Mouse (Mus musculus) lung, embryonic 16.5 days (tissue): ENCODE measurements around the gene Med23. TPM values are rescaled to one million over a fixed set of nuclear protein-coding genes. Genes with fewer than 3 reads are reported as not detected.

ENCODE experiments used
- ATAC-seq: fragments of 200-750 bp; cut with Nextera tagmentation; 2 replicates; pipeline ENCODE4 v1.8.0; 2017; ENCODE audit warnings: low read depth, mild to moderate bottlenecking, moderate library complexity
- H3K27ac ChIP-seq: fragments of 300-500 bp; sonication (generic); 2 replicates; pipeline ENCODE4 v1.5.1; 2014; ENCODE audit warnings: mild to moderate bottlenecking, control low read depth, low read length
- H3K27me3 ChIP-seq: fragments of 300-500 bp; sonication (generic); 2 replicates; pipeline ENCODE4 v1.6.1; 2014; ENCODE audit warnings: low read depth, low read length, mixed read lengths; ENCODE audit not compliant: control insufficient read depth, insufficient read depth
- H3K36me3 ChIP-seq: fragments of 300-500 bp; sonication (generic); 2 replicates; pipeline ENCODE4 v1.6.1; 2014; ENCODE audit warnings: low read length; ENCODE audit not compliant: control insufficient read depth, insufficient read depth
- H3K4me1 ChIP-seq: fragments of 300-500 bp; sonication (generic); replicated peaks from 2 replicates; pipeline ENCODE4 v1.6.1; 2014; ENCODE audit warnings: low read length, mixed read lengths; ENCODE audit not compliant: control insufficient read depth, insufficient read depth
- H3K4me2 ChIP-seq: fragments of 300-500 bp; sonication (generic); 2 replicates; pipeline ENCODE4 v1.6.1; 2014; ENCODE audit warnings: low read depth, low read length, control low read depth
- H3K4me3 ChIP-seq: fragments of 300-500 bp; sonication (generic); 2 replicates; pipeline ENCODE4 v1.5.1; 2014; ENCODE audit warnings: mild to moderate bottlenecking, low read length, control low read depth
- H3K9ac ChIP-seq: fragments of 300-500 bp; sonication (generic); 2 replicates; pipeline ENCODE4 v1.6.1; 2014; ENCODE audit warnings: low read length, control low read depth
- H3K9me3 ChIP-seq: fragments of 300-500 bp; sonication (generic); 2 replicates; pipeline ENCODE4 v1.6.1; 2016; ENCODE audit warnings: low read length; ENCODE audit not compliant: control insufficient read depth
- WGBS: fragments of 180-500 bp; shearing (Covaris S2); extraction: QIAGEN DNeasy Blood & Tissue Kit; methylation state at CpG from one replicate; pipeline ENCODE4 v1.1.7; 2014; 5-methylcytosine and 5-hydroxymethylcytosine counted together
- polyA plus RNA-seq: library from polyadenylated mRNA; unstranded; fragments of >200 nt; fragmentation: Nextera tagmentation; extraction: Ambion mirVana; gene quantifications from 2 replicates; pipeline ENCODE4 v1.2.1, GENCODE M21; 2015

Gene Med23
- polyA plus RNA-seq, result 20.8 and 21.9 TPM in 2 replicates

GRCm38 (mm10) chr10:24869760-24870290 is at the start of gene Med23:
TSS of gene Med23 (plus strand) at chr10:24869986.
- Histone ChIP-seq H3K36me3 (peaks cover 9% of the 10 kb centered on the region), H3K27ac (peak within 1 kb of the TSS; percentile 55), H3K4me1 (peaks cover 3% of the 10 kb centered on the region; the same call in 1 of the 2 replicates), H3K9me3 (no peaks in the 10 kb centered on the region), H3K9ac (peak within 1 kb of the TSS; percentile 98), H3K4me2 (peak within 1 kb of the TSS; percentile 70), H3K4me3 (peak within 1 kb of the TSS; percentile 97), H3K27me3 (no peaks in the 10 kb centered on the region)
- under 1% methylated on average over 36 of the region's 36 CpGs for WGBS
- ATAC-seq, result peak; percentile 99

DNA sequence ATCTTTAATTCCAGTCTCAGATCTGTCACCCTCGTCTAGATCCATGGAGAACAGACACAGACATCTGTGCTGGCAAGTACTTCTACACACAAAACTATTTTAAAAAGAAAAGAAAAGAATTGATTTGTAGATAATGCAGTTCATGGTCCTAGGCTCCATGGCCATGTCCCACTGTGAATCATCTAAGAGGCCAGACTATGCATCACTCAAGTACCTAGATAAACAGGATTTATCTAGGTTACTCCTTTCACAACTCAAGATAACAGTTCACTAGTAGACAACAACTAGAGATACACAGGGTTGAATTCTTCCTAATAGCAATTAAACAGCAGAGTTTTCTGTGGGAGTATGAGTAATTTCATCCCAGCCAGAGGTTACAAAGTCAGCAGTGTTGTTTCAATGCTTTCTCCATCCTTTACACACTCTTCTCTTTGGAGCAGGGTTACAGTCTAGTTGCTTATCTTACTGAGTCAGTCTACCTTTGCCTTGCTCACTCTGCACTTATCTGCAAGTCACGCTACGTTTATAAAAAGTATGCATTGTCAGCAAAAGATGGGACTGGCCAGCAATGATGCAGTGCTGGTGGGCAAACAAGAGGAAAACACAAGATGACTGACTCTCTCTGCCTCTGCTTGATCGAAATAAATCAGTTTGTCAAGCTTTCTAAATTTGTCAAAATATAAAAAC is 47.7 kb upstream of the Med23 start:
- Histone ChIP-seq H3K9me3 (no peaks in the 10 kb centered on the region), H3K4me3 (no peak overlapping the region), H3K9ac (no peak overlapping the region), H3K4me1 (peaks cover 4% of the 10 kb centered on the region), H3K4me2 (no peak overlapping the region), H3K27me3 (no peaks in the 10 kb centered on the region), H3K36me3 (no peaks in the 10 kb centered on the region), H3K27ac (no peak overlapping the region)
- 58% methylated on average over 4 of the region's 4 CpGs for WGBS
- ATAC-seq, result no peak

- Histone ChIP-seq H3K27ac (no peak overlapping the region), H3K9ac (no peak overlapping the region), H3K27me3 (no peaks in the 10 kb centered on the region), H3K4me2 (no peak overlapping the region), H3K4me1 (peaks cover 4% of the 10 kb centered on the region), H3K36me3 (no peaks in the 10 kb centered on the region), H3K9me3 (no peaks in the 10 kb centered on the region), H3K4me3 (no peak overlapping the region)
- WGBS, result 56% methylated on average over 1 of the region's 1 CpGs
- ATAC-seq, result no peak
Observed at GRCm38 (mm10) chr10:24822842-24823241, 46.9 kb upstream of the Med23 start.

- Histone ChIP-seq H3K4me3 (no peak overlapping the region), H3K27me3 (no peaks in the 10 kb centered on the region), H3K4me2 (peak overlapping the region; percentile 32; the same call in 1 of the 2 replicates), H3K9ac (no peak overlapping the region), H3K36me3 (no peaks in the 10 kb centered on the region), H3K4me1 (peaks cover 4% of the 10 kb centered on the region), H3K27ac (no peak overlapping the region), H3K9me3 (no peaks in the 10 kb centered on the region)
- ATAC-seq, result no peak
- 17% methylated on average over 1 of the region's 1 CpGs for WGBS
Observed at GRCm38 (mm10) chr10:24823265-24823664, 46.5 kb upstream of the Med23 start.

GRCm38 (mm10) chr10:24823697-24824535 is 45.9 kb upstream of the Med23 start:
- Histone ChIP-seq H3K4me2 (peak overlapping the region; percentile 32; the same call in 1 of the 2 replicates), H3K4me3 (no peak overlapping the region), H3K4me1 (peaks cover 4% of the 10 kb centered on the region), H3K27me3 (no peaks in the 10 kb centered on the region), H3K27ac (no peak overlapping the region), H3K36me3 (no peaks in the 10 kb centered on the region), H3K9ac (no peak overlapping the region), H3K9me3 (no peaks in the 10 kb centered on the region)
- 60% methylated on average over 16 of the region's 16 CpGs for WGBS
- ATAC-seq, result peak; percentile 41; the same call in 1 of the 2 replicates

- H3K36me3 ChIP-seq, result no peaks in the 10 kb centered on the region
- 81% methylated on average over 8 of the region's 8 CpGs for WGBS
- H3K9me3 ChIP-seq, result no peaks in the 10 kb centered on the region
- peaks cover 4% of the 10 kb centered on the region for H3K4me1 ChIP-seq
- H3K27ac ChIP-seq, result no peak overlapping the region
- ATAC-seq, result no peak
- H3K4me3 ChIP-seq, result no peak overlapping the region
- no peaks in the 10 kb centered on the region for H3K27me3 ChIP-seq
- H3K9ac ChIP-seq, result no peak overlapping the region
- no peak overlapping the region for H3K4me2 ChIP-seq
Observed at GRCm38 (mm10) chr10:24824621-24825020, 45.2 kb upstream of the Med23 start.

GRCm38 (mm10) chr10:24825456-24826081 is 44.2 kb upstream of the Med23 start:
- WGBS, result 79% methylated on average over 7 of the region's 7 CpGs
- Histone ChIP-seq H3K27ac (no peak overlapping the region), H3K4me2 (no peak overlapping the region), H3K9ac (no peak overlapping the region), H3K36me3 (no peaks in the 10 kb centered on the region), H3K4me3 (no peak overlapping the region), H3K4me1 (peaks cover 4% of the 10 kb centered on the region), H3K27me3 (no peaks in the 10 kb centered on the region), H3K9me3 (no peaks in the 10 kb centered on the region)
- no peak for ATAC-seq

- no peak for ATAC-seq
- Histone ChIP-seq H3K4me1 (peaks cover 4% of the 10 kb centered on the region), H3K36me3 (no peaks in the 10 kb centered on the region), H3K4me3 (no peak overlapping the region), H3K27me3 (no peaks in the 10 kb centered on the region), H3K9ac (no peak overlapping the region), H3K27ac (no peak overlapping the region), H3K9me3 (no peaks in the 10 kb centered on the region), H3K4me2 (no peak overlapping the region)
- WGBS, result 45% methylated on average over 6 of the region's 6 CpGs
Observed at GRCm38 (mm10) chr10:24826130-24826529, 43.7 kb upstream of the Med23 start.

GRCm38 (mm10) chr10:24828136-24828535 is 41.6 kb upstream of the Med23 start:
- no peaks in the 10 kb centered on the region for H3K9me3 ChIP-seq
- no peak overlapping the region for H3K4me2 ChIP-seq
- H3K27ac ChIP-seq, result no peak overlapping the region
- peaks cover 4% of the 10 kb centered on the region for H3K4me1 ChIP-seq
- H3K36me3 ChIP-seq, result no peaks in the 10 kb centered on the region
- no peak overlapping the region for H3K4me3 ChIP-seq
- no peaks in the 10 kb centered on the region for H3K27me3 ChIP-seq
- WGBS, result 84% methylated on average over 4 of the region's 4 CpGs
- ATAC-seq, result no peak
- no peak overlapping the region for H3K9ac ChIP-seq
